Mouse (Mus musculus): ENCODE data around the gene Pqlc2.

- TF ChIP-seq POLR2A (IDR thresholded peaks at IDR 0.05; ENCODE audit: extremely low read depth, insufficient read depth, low read length) (no peak), CTCF (IDR thresholded peaks at IDR 0.05; ENCODE audit: extremely low read depth, insufficient read depth, low read length) (no peak)
These were observed 37.4 kb downstream of the Pqlc2 start for GRCm38 (mm10) chr4:139272951-139273680.
